Mouse (Mus musculus) small intestine, adult 2 months (tissue): ENCODE results near the gene Diaph3.

Experiments
- CTCF ChIP-seq: fragments of 200-500 bp; IDR thresholded peaks from 2 replicates; pipeline ENCODE4 v1.5.1; 2012; ENCODE audit warnings: low read depth, mild to moderate bottlenecking, control low read depth, inconsistent platforms, low read length, moderate library complexity, mixed read lengths; ENCODE audit not compliant: insufficient replicate concordance, insufficient read length; ENCODE audit errors: extremely low read depth
- POLR2A ChIP-seq: fragments of 200-500 bp; IDR thresholded peaks from 2 replicates; pipeline ENCODE4 v1.6.1; 2012; ENCODE audit warnings: low read depth, mild to moderate bottlenecking, control low read depth, inconsistent platforms, low read length, moderate library complexity

GRCm38 (mm10) chr14:86736646-86737045 is 404.4 kb downstream of the Diaph3 start:
- TF ChIP-seq CTCF (no peak), POLR2A (no peak)
